Mouse (Mus musculus) CD4-positive, CD25-positive, alpha-beta regulatory T cell, adult 9 weeks (primary cell): ENCODE results near the gene Rnd1. TPM values are rescaled to one million over a fixed set of nuclear protein-coding genes. Genes with fewer than 3 reads are reported as not detected.

Source experiments
- polyA plus RNA-seq: library from polyadenylated mRNA; unstranded; fragments of 100-300 nt; shearing (Covaris generic); gene quantifications from one replicate; pipeline ENCODE4 v1.2.1, GENCODE M21; 2017

Gene Rnd1
- polyA plus RNA-seq: 1.6 TPM

GRCm38 (mm10) chr15:98676940-98677728 is at the start of gene Rnd1:
Rnd1 (minus strand) TSS chr15:98677461.

GRCm38 (mm10) chr15:98707766-98708372 is 30.6 kb upstream of the Rnd1 start, which contains the start of gene Ccdc65:
Ccdc65 (plus strand) TSS chr15:98708207.

GRCm38 (mm10) chr15:98662567-98663545 is 14.4 kb downstream of the Rnd1 start, which contains the start of gene Ddx23:
Ddx23 (minus strand) TSS chr15:98662894.

GRCm38 (mm10) chr15:98630540-98630939 is 46.7 kb downstream of the Rnd1 start, which contains the start of gene Cacnb3:
Cacnb3 (plus strand) TSS chr15:98630840.

Other genes starting within 250 kb of the Rnd1 start
- not detected for gene Olfr282, start 246.2 kb downstream of the Rnd1 start, polyA plus RNA-seq
- not detected for gene Olfr281, start 224.9 kb downstream of the Rnd1 start, polyA plus RNA-seq
- not detected for gene OR5BS1P, start 207.6 kb downstream of the Rnd1 start, polyA plus RNA-seq
- not detected for gene Lalba, start 194.7 kb downstream of the Rnd1 start, polyA plus RNA-seq
- gene Olfr279, start 185.1 kb downstream of the Rnd1 start, polyA plus RNA-seq: not detected
- 35.0 TPM for gene Kansl2, start 143.2 kb downstream of the Rnd1 start, polyA plus RNA-seq
- 86.3 TPM for gene Ccnt1, start 106.5 kb downstream of the Rnd1 start, polyA plus RNA-seq
- not detected for gene 4930415O20Rik, start 106.5 kb downstream of the Rnd1 start, polyA plus RNA-seq
- 4.7 TPM for gene Adcy6, start 67.4 kb downstream of the Rnd1 start, polyA plus RNA-seq
- gene Cacnb3, start 46.6 kb downstream of the Rnd1 start, polyA plus RNA-seq: 0.11 TPM
- 32.3 TPM for gene Ddx23, start 14.6 kb downstream of the Rnd1 start, polyA plus RNA-seq
- gene Ccdc65, start 30.7 kb upstream of the Rnd1 start, polyA plus RNA-seq: not detected
- gene Fkbp11, start 50.7 kb upstream of the Rnd1 start, polyA plus RNA-seq: 0.24 TPM
- 35.9 TPM for gene Arf3, start 85.8 kb upstream of the Rnd1 start, polyA plus RNA-seq
- gene Wnt10b, start 100.7 kb upstream of the Rnd1 start, polyA plus RNA-seq: not detected
- gene Wnt1, start 112.4 kb upstream of the Rnd1 start, polyA plus RNA-seq: not detected
- gene Ddn, start 132.0 kb upstream of the Rnd1 start, polyA plus RNA-seq: not detected
- gene Prkag1, start 154.1 kb upstream of the Rnd1 start, polyA plus RNA-seq: 156 TPM
- 26.5 TPM for gene Kmt2d, start 193.7 kb upstream of the Rnd1 start, polyA plus RNA-seq
- gene Rhebl1, start 217.1 kb upstream of the Rnd1 start, polyA plus RNA-seq: 23.2 TPM
- gene Dhh, start 221.1 kb upstream of the Rnd1 start, polyA plus RNA-seq: 0.09 TPM
- gene Lmbr1l, start 240.8 kb upstream of the Rnd1 start, polyA plus RNA-seq: 82.5 TPM